Mouse (Mus musculus) frontal cortex, postnatal 14 days (tissue): ENCODE results near the gene Dpm2.

ENCODE experiments used
- DNase-seq, 2 experiments: peaks; one replicate each; pipeline ENCODE4 v3.0.0; 2022; ENCODE audit warnings: low spot score in 2 of 2

Gene Dpm2

GRCm38 (mm10) chr2:32608778-32609435 lies 38.2 kb downstream of the Dpm2 start:
- DNase-seq, result no peak

DNA sequence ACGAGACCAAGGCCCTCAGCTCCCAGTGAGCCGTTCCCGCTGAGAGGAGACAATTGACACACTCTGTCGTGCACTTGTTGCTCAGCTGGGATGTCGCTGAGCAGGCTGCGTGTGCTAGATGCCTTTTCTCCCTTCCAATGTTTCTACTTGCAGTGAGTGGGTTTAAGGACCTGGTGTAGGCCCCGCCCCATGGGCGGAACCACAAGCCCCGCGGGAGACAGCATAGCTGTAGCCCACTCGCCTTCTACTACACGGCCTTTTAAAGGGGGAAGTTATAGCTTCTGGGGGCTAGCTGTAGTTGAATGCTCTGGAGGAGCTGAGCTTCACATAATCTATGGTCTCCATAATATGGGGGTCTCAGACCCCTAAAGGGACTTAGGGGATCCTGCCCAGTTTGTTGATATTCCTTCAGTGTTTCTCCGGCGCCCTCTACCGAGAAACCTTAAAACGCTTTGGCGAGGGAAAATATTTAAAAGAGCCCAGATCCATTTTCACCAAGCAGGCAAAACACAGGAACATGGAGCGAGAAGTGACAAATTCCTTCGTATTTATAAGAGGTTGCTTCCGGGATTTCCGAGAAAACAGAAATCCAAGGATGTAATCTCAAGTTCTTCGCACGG lies 40.1 kb downstream of the Dpm2 start:
- DNase-seq, result no peak

DNA sequence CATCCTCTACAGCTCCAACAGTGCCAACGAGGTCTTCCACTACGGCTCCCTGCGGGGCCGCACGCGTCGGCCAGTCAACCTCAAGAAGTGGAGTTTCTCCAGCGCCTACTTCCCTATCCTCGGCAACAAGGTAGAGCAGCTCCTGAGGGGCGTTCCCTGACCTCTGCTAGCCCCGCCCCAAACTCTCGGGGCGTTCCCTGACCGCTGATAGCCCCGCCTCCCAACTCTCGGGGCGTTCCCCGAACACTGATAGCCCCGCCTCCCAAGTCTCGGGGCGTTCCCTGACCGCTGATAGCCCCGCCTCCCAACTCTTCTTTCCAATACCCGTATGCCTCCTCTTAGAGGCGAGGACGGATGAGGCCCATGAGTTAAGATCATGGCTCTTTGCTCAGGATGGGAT lies 41.6 kb downstream of the Dpm2 start:
- DNase-seq, result no peak

GRCm38 (mm10) chr2:32617109-32617508 lies 46.5 kb downstream of the Dpm2 start:
- no peak for DNase-seq

DNA sequence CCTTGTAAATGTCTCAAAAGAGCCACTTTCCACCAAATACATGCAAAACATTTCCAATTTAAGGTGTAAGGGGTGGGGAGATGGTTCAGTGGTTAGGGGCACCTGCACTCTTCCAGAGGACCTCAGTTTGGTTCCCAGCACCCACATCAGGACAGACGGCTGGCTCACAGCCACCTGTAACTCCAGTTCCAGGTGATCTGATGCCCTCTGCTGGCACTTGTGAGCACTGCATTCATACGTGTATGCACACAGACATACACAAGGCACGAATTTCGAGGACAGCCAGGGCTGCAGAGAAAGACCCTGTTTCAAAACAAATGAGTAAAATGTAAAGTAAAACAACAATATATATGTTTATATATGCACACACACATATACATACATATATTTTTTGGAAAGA lies 46.9 kb downstream of the Dpm2 start:
- no peak for DNase-seq

DNA sequence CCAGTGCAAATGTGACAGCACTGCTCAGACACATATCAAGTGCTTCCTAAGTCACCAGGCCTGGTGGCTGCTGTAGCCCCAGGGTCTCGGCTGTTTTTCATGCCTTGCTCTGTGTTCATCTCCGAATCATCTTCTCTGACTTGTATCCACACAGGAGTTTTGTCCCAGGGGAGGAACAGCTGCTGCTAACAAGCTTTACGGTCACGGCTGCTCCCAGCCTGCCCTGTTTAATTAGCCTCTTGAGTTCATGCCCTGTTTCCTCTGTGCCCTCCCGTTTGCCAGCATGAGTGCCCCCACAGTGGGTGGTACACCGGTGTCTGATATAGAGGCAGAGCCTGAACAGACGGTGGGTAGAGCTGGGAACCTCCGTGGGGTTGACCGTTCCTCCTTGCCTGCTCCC lies 47.4 kb downstream of the Dpm2 start:
- no peak for DNase-seq

DNA sequence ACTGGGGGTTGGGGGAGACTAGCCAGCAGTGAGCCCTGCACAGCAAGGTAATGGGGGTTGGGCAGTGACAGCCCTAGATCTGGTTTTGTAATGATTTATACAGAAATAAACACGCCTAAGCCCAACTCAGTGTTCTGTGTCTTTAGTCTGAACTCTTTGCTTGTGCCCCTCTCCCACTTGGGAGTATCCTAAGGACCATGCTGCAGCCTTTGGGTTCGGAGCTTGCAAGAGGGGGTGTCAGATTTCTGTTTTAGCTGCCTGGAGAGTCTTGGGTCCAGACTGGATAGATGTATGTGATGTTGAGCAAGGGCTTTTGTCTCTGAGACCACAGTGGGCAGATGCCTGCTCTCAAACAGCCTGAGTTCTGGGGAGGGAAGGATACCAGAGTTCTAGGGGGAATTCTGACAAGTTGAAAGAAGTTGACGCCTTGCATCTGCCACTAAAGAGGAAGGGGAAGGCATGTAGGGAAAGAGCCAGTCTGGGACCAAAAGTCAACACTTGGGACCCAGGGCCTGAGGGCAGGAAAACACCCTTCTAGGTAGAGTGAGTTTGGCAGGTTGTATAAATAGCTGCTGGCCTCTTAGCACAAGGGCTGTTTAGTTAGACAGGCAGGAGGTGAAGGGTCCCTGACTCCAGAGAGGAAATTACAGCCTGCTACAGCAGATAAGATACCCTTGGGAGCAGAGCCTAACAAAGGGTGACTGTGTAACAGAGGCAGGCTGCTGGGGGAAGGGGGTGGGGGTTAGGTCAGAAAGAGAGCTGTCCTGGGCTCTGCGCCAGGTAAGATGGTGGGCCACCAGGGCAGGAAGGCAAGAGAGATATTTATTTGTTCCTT lies 50.2 kb downstream of the Dpm2 start:
- DNase-seq, result no peak

GRCm38 (mm10) chr2:32621517-32621859 lies 50.8 kb downstream of the Dpm2 start, which contains the start of gene Ak1:
TSS of gene Ak1 (plus strand) at chr2:32621758.
- no peak for DNase-seq
